Mouse (Mus musculus) heart, embryonic 14.5 days (tissue): ENCODE results near the gene Ciao1. TPM values are rescaled to one million over a fixed set of nuclear protein-coding genes. Genes with fewer than 3 reads are reported as not detected.
"Not testable (repeated sequence)": the region's sequence is repeated elsewhere in the genome, so short reads cannot be mapped to it uniquely, and the experiment has no call there.

Experiments used
- ATAC-seq: fragments of 200-750 bp; cut with Nextera tagmentation; 2 replicates; pipeline ENCODE4 v1.8.0; 2017; ENCODE audit warnings: low read depth, moderate TSS enrichment; ENCODE audit not compliant: insufficient number of reproducible peaks, insufficient read depth, low FRiP score
- H3K27ac ChIP-seq, 2 experiments: fragments of 200-500 bp in 1 of 2; fragments of 300-500 bp in 1 of 2; sonication (generic) in 1 of 2; replicated peaks in 1 of 2; 2 replicates each; pipeline ENCODE4 v1.5.1; 2012 to 2014; ENCODE audit warnings: low read depth in 2 of 2, low read length in 2 of 2, control low read depth in 1 of 2, mild to moderate bottlenecking in 1 of 2, mixed read lengths in 1 of 2; ENCODE audit not compliant: control insufficient read depth in 1 of 2, insufficient read depth in 1 of 2
- H3K27me3 ChIP-seq: fragments of 300-500 bp; sonication (generic); 2 replicates; pipeline ENCODE4 v1.6.1; 2014; ENCODE audit warnings: mild to moderate bottlenecking, low read length, control low read depth; ENCODE audit not compliant: control insufficient read depth, insufficient read depth
- H3K36me3 ChIP-seq: fragments of 300-500 bp; sonication (generic); 2 replicates; pipeline ENCODE4 v1.6.1; 2014; ENCODE audit warnings: mild to moderate bottlenecking, control low read depth, low read length, mixed read lengths; ENCODE audit not compliant: control insufficient read depth, insufficient read depth
- H3K4me1 ChIP-seq, 2 experiments: fragments of 200-500 bp in 1 of 2; fragments of 300-500 bp in 1 of 2; sonication (generic) in 1 of 2; 2 replicates each; pipeline ENCODE4 v1.6.1; 2012 to 2014; ENCODE audit warnings: low read length in 2 of 2, control low read depth in 1 of 2, mixed read lengths in 1 of 2; ENCODE audit not compliant: control insufficient read depth in 2 of 2, insufficient read depth in 2 of 2
- H3K4me2 ChIP-seq: fragments of 300-500 bp; sonication (generic); 2 replicates; pipeline ENCODE4 v1.6.1; 2014; ENCODE audit warnings: mild to moderate bottlenecking, low read length
- H3K4me3 ChIP-seq, 2 experiments: fragments of 200-500 bp in 1 of 2; fragments of 300-500 bp in 1 of 2; sonication (generic) in 1 of 2; 2 replicates each; pipeline ENCODE4 v1.5.1; 2012 to 2014; ENCODE audit warnings: low read length in 2 of 2, mild to moderate bottlenecking in 2 of 2, control low read depth in 1 of 2, low read depth in 1 of 2, moderate library complexity in 1 of 2; ENCODE audit not compliant: control insufficient read depth in 1 of 2, insufficient read depth in 1 of 2
- H3K9ac ChIP-seq: fragments of 300-500 bp; sonication (generic); 2 replicates; pipeline ENCODE4 v1.6.1; 2014; ENCODE audit warnings: mild to moderate bottlenecking, low read length
- H3K9me3 ChIP-seq: fragments of 300-500 bp; sonication (generic); 2 replicates; pipeline ENCODE4 v1.6.1; 2016; ENCODE audit warnings: low read length, control low read depth; ENCODE audit not compliant: control insufficient read depth
- WGBS: fragments of 180-500 bp; shearing (Covaris S2); extraction: QIAGEN DNeasy Blood & Tissue Kit; methylation state at CpG from one replicate; pipeline ENCODE4 v1.1.7; 2014; 5-methylcytosine and 5-hydroxymethylcytosine counted together
- polyA plus RNA-seq: library from polyadenylated mRNA; unstranded; fragments of >200 nt; fragmentation: Nextera tagmentation; extraction: Ambion mirVana; gene quantifications from 2 replicates; pipeline ENCODE4 v1.2.1, GENCODE M21; 2014

The Ciao1 gene
- polyA plus RNA-seq, 1 experiment from 2014 or later: 61.7 TPM

DNA sequence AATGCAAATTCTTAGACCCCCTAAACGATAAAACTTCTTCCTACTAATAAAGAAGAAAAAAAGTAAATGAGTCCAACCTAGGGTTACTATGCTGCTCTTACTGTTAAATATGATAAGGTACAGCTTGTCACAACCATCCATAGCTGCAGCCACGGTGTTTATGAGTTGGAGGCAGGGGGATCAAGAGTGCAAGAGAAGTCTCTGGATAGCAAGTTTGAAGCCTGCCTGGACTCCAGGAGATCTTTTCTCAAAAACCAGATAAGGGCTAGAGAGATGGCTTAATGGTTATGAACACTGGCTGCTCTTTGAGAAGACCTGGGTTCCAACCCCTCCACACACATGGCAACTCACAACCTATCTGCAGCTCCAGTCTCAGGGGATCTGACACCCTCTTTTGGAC lies 40.7 kb downstream of the Ciao1 start:
- Histone ChIP-seq H3K27ac (no peak overlapping the region), H3K4me1 (peaks cover 2 to 9% of the 10 kb centered on the region in 2 experiments; a peak in 3 of 4 replicates), H3K27me3 (no peaks in the 10 kb centered on the region), H3K9ac (no peak overlapping the region), H3K9me3 (no peaks in the 10 kb centered on the region), H3K4me3 (no peak overlapping the region), H3K4me2 (no peak overlapping the region), H3K36me3 (peaks cover 37% of the 10 kb centered on the region)
- 94% methylated on average over 2 of the region's 2 CpGs for WGBS
- ATAC-seq: no peak

- H3K9ac ChIP-seq, H3K4me1 ChIP-seq, H3K4me3 ChIP-seq, H3K9me3 ChIP-seq, H3K27me3 ChIP-seq, H3K27ac ChIP-seq, H3K4me2 ChIP-seq, ATAC-seq: not testable (repeated sequence)
- peaks cover 29% of the 10 kb centered on the region for H3K36me3 ChIP-seq
- WGBS: 90% methylated on average over 4 of the region's 4 CpGs
These were observed 41.7 kb downstream of the Ciao1 start for GRCm38 (mm10) chr2:127205936-127206335.

DNA sequence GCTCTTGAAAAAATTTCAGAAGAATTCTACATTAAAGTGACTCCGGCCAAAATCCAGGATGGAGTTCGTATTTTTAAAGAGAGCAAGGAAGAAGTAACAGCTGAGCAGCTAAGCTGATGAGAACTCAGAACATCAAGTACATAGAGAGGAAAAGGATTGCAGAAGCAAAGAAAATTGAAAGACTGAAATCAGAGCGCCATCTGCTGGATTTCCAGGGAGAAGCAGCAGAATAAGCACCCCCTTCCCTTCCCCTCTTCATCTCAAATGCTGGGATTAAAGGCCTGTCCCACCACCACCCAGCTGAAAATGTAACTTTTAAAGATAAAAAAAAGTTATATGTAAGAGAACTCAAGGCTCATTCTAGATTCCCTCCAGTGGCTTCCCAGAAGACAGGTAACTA lies 42.7 kb downstream of the Ciao1 start:
- peaks cover 19% of the 10 kb centered on the region for H3K36me3 ChIP-seq
- H3K9ac ChIP-seq: no peak overlapping the region
- H3K4me2 ChIP-seq: no peak overlapping the region
- no peaks in the 10 kb centered on the region for H3K9me3 ChIP-seq
- no peak overlapping the region for H3K27ac ChIP-seq
- 28% methylated on average over 3 of the region's 3 CpGs for WGBS
- H3K4me3 ChIP-seq: no peak overlapping the region
- H3K4me1 ChIP-seq: peaks cover 2 to 9% of the 10 kb centered on the region in 2 experiments; a peak in 3 of 4 replicates
- ATAC-seq: no peak
- no peaks in the 10 kb centered on the region for H3K27me3 ChIP-seq

Other genes with a start within 250 kb of the Ciao1 start
- gene Ap4e1, start 239.1 kb downstream of the Ciao1 start, polyA plus RNA-seq: 8.7 and 9.1 TPM in 2 replicates
- gene Blvra, start 177.2 kb downstream of the Ciao1 start, polyA plus RNA-seq: 39.9 and 45.5 TPM in 2 replicates
- gene Ncaph, start 113.9 kb downstream of the Ciao1 start, polyA plus RNA-seq: 46.9 and 50.2 TPM in 2 replicates
- gene Itpripl1, start 104.4 kb downstream of the Ciao1 start, polyA plus RNA-seq: 11.5 and 11.8 TPM in 2 replicates
- 1.4 and 1.8 TPM in 2 replicates for gene 1810024B03Rik, start 39.5 kb downstream of the Ciao1 start, polyA plus RNA-seq
- gene Snrnp200, start 39.4 kb downstream of the Ciao1 start, polyA plus RNA-seq: 47.2 and 47.7 TPM in 2 replicates
- 17.1 and 17.7 TPM in 2 replicates for gene Tmem127, start 92 bp upstream of the Ciao1 start, polyA plus RNA-seq
- 128 and 136 TPM in 2 replicates for gene Stard7, start 22.4 kb upstream of the Ciao1 start, polyA plus RNA-seq
- gene Dusp2, start 88.3 kb upstream of the Ciao1 start, polyA plus RNA-seq: 14.5 and 15.9 TPM in 2 replicates
- gene Astl, start 90.8 kb upstream of the Ciao1 start, polyA plus RNA-seq: not detected in 2 replicates
- 1.1 and 1.2 TPM in 2 replicates for gene Adra2b, start 115.4 kb upstream of the Ciao1 start, polyA plus RNA-seq
- gene Gpat2, start 177.4 kb upstream of the Ciao1 start, polyA plus RNA-seq: 0.22 TPM in 2 replicates
- gene Fahd2a, start 196.7 kb upstream of the Ciao1 start, polyA plus RNA-seq: 31.9 and 32.6 TPM in 2 replicates